Mouse (Mus musculus) neural tube, embryonic 11.5 days (tissue): ENCODE data around the gene Rcor3. TPM values are rescaled to one million over a fixed set of nuclear protein-coding genes. Genes with fewer than 3 reads are reported as not detected.

Experiments used
- ATAC-seq: fragments of 200-750 bp; cut with Nextera tagmentation; 2 replicates; pipeline ENCODE4 v1.8.0; 2017; ENCODE audit warnings: moderate number of reproducible peaks, mild to moderate bottlenecking, moderate TSS enrichment, moderate library complexity; ENCODE audit not compliant: insufficient read depth, low FRiP score, low TSS enrichment
- DNase-seq: peaks from one replicate; pipeline ENCODE4 v3.0.0-alpha.2; 2015; ENCODE audit warnings: low spot score
- H3K27ac ChIP-seq: fragments of 300-500 bp; sonication (generic); 2 replicates; pipeline ENCODE4 v1.5.1; 2014; ENCODE audit warnings: low read depth, mild to moderate bottlenecking, low read length
- H3K27me3 ChIP-seq: fragments of 300-500 bp; sonication (generic); 2 replicates; pipeline ENCODE4 v1.6.1; 2014; ENCODE audit warnings: mild to moderate bottlenecking, low read length, mixed read lengths; ENCODE audit not compliant: control insufficient read depth, insufficient read depth
- H3K36me3 ChIP-seq: fragments of 300-500 bp; sonication (generic); 2 replicates; pipeline ENCODE4 v1.6.1; 2014; ENCODE audit warnings: mild to moderate bottlenecking, low read length, moderate library complexity, mixed read lengths; ENCODE audit not compliant: control insufficient read depth, insufficient read depth
- H3K4me1 ChIP-seq: fragments of 300-500 bp; sonication (generic); 2 replicates; pipeline ENCODE4 v1.6.1; 2014; ENCODE audit warnings: low read length, mixed read lengths; ENCODE audit not compliant: control insufficient read depth, insufficient read depth
- H3K4me2 ChIP-seq: fragments of 300-500 bp; sonication (generic); 2 replicates; pipeline ENCODE4 v1.6.1; 2014; ENCODE audit warnings: low read depth, mild to moderate bottlenecking, moderate library complexity
- H3K4me3 ChIP-seq: fragments of 300-500 bp; sonication (generic); 2 replicates; pipeline ENCODE4 v1.5.1; 2014; ENCODE audit warnings: low read depth, low read length
- H3K9ac ChIP-seq: fragments of 300-500 bp; sonication (generic); 2 replicates; pipeline ENCODE4 v1.6.1; 2014; ENCODE audit warnings: mild to moderate bottlenecking, low read length
- H3K9me3 ChIP-seq: fragments of 300-500 bp; sonication (generic); 2 replicates; pipeline ENCODE4 v1.6.1; 2016; ENCODE audit warnings: low read length; ENCODE audit not compliant: control insufficient read depth
- WGBS: fragments of 180-500 bp; shearing (Covaris S2); extraction: QIAGEN DNeasy Blood & Tissue Kit; methylation state at CpG from one replicate; pipeline ENCODE4 v1.1.7; 2014; 5-methylcytosine and 5-hydroxymethylcytosine counted together
- polyA plus RNA-seq: library from polyadenylated mRNA; unstranded; fragments of >200 nt; fragmentation: Nextera tagmentation; extraction: Ambion mirVana; gene quantifications from 2 replicates; pipeline ENCODE4 v1.2.1, GENCODE M21; 2014

The Rcor3 gene
- polyA plus RNA-seq, 1 experiment from 2014 or later, result 22.2 TPM

GRCm38 (mm10) chr1:192103176-192103575 lies 34.7 kb downstream of the Rcor3 start:
- DNase-seq (no peak), ATAC-seq (no peak)
- H3K4me3 ChIP-seq, result no peak overlapping the region
- peaks cover 3% of the 10 kb centered on the region; the same call in 1 of the 2 replicates for H3K36me3 ChIP-seq
- no peak overlapping the region for H3K27ac ChIP-seq
- no peak overlapping the region for H3K9ac ChIP-seq
- H3K4me2 ChIP-seq, result no peak overlapping the region
- WGBS, result 83% methylated on average over 6 of the region's 6 CpGs
- H3K9me3 ChIP-seq, result no peaks in the 10 kb centered on the region
- H3K27me3 ChIP-seq, result no peaks in the 10 kb centered on the region
- no peaks in the 10 kb centered on the region for H3K4me1 ChIP-seq

- no peak overlapping the region for H3K27ac ChIP-seq
- DNase-seq, result no peak
- WGBS, result 84% methylated on average over 8 of the region's 8 CpGs
- no peak for ATAC-seq
- no peak overlapping the region for H3K4me3 ChIP-seq
- no peaks in the 10 kb centered on the region for H3K9me3 ChIP-seq
- H3K4me1 ChIP-seq, result no peaks in the 10 kb centered on the region
- H3K9ac ChIP-seq, result no peak overlapping the region
- peaks cover 3% of the 10 kb centered on the region; the same call in 1 of the 2 replicates for H3K36me3 ChIP-seq
- no peaks in the 10 kb centered on the region for H3K27me3 ChIP-seq
- H3K4me2 ChIP-seq, result no peak overlapping the region
These were observed 36.5 kb downstream of the Rcor3 start for GRCm38 (mm10) chr1:192101359-192101758.

GRCm38 (mm10) chr1:192100742-192101141 lies 37.1 kb downstream of the Rcor3 start:
- 91% methylated on average over 11 of the region's 11 CpGs for WGBS
- Histone ChIP-seq H3K9me3 (no peaks in the 10 kb centered on the region), H3K4me1 (no peaks in the 10 kb centered on the region), H3K4me2 (no peak overlapping the region), H3K4me3 (no peak overlapping the region), H3K36me3 (peaks cover 3% of the 10 kb centered on the region; the same call in 1 of the 2 replicates), H3K9ac (no peak overlapping the region), H3K27ac (no peak overlapping the region), H3K27me3 (no peaks in the 10 kb centered on the region)
- DNase-seq (no peak), ATAC-seq (no peak)

GRCm38 (mm10) chr1:192095626-192096025 lies 42.2 kb downstream of the Rcor3 start:
- no peak for DNase-seq
- no peak overlapping the region for H3K4me2 ChIP-seq
- 90% methylated on average over 5 of the region's 5 CpGs for WGBS

GRCm38 (mm10) chr1:192094451-192095170 lies 43.3 kb downstream of the Rcor3 start:
- ATAC-seq, result no peak
- Histone ChIP-seq H3K4me1 (no peaks in the 10 kb centered on the region), H3K4me2 (no peak overlapping the region), H3K36me3 (no peaks in the 10 kb centered on the region), H3K9me3 (no peaks in the 10 kb centered on the region), H3K27me3 (peaks cover 16% of the 10 kb centered on the region; the same call in 1 of the 2 replicates), H3K4me3 (no peak overlapping the region), H3K9ac (no peak overlapping the region), H3K27ac (no peak overlapping the region)
- 57% methylated on average over 13 of the region's 13 CpGs for WGBS
- peak; percentile 43 for DNase-seq

More at GRCm38 (mm10) chr1:192095626-192096025, 42.2 kb downstream of the Rcor3 start:
- Histone ChIP-seq H3K36me3 (no peaks in the 10 kb centered on the region), H3K9ac (no peak overlapping the region), H3K4me1 (no peaks in the 10 kb centered on the region), H3K4me3 (no peak overlapping the region), H3K27me3 (peaks cover 11% of the 10 kb centered on the region; the same call in 1 of the 2 replicates), H3K27ac (no peak overlapping the region), H3K9me3 (no peaks in the 10 kb centered on the region)
- no peak for ATAC-seq

GRCm38 (mm10) chr1:192092879-192093660 lies 44.8 kb downstream of the Rcor3 start:
- peak; percentile 80 for ATAC-seq
- H3K27me3 ChIP-seq, result peaks cover 16% of the 10 kb centered on the region; the same call in 1 of the 2 replicates
- H3K36me3 ChIP-seq, result no peaks in the 10 kb centered on the region
- H3K27ac ChIP-seq, result no peak overlapping the region
- no peak overlapping the region for H3K9ac ChIP-seq
- H3K4me2 ChIP-seq, result peak overlapping the region; percentile 54
- H3K4me1 ChIP-seq, result no peaks in the 10 kb centered on the region
- no peaks in the 10 kb centered on the region for H3K9me3 ChIP-seq
- H3K4me3 ChIP-seq, result peak overlapping the region; percentile 38
- DNase-seq, result peak; percentile 85
- WGBS, result 31% methylated on average over 16 of the region's 16 CpGs

GRCm38 (mm10) chr1:192091806-192092772 lies 45.8 kb downstream of the Rcor3 start, which contains the start of gene Traf5:
TSS of gene Traf5 (minus strand) at chr1:192092559.
- peak within 1 kb of the TSS; percentile 38 for H3K4me3 ChIP-seq

More at GRCm38 (mm10) chr1:192091806-192092772, 45.8 kb downstream of the Rcor3 start, which contains the start of gene Traf5:
- peak within 1 kb of the TSS; percentile 43 for H3K9ac ChIP-seq
- no peak within 1 kb of the TSS for H3K27ac ChIP-seq
- H3K36me3 ChIP-seq, result no peaks in the 10 kb centered on the region
- peak within 1 kb of the TSS; percentile 54 for H3K4me2 ChIP-seq
- no peaks in the 10 kb centered on the region for H3K9me3 ChIP-seq
- peak; percentile 94 for DNase-seq
- H3K27me3 ChIP-seq, result peaks cover 16% of the 10 kb centered on the region; the same call in 1 of the 2 replicates
- 2% methylated on average over 63 of the region's 63 CpGs for WGBS
- H3K4me1 ChIP-seq, result no peaks in the 10 kb centered on the region
- ATAC-seq, result peak; percentile 98
